Mouse (Mus musculus) spleen, adult 2 months (tissue): ENCODE measurements at regions not wholly inside any gene's neighbourhood (a gene's known extent, or its start where the extent isn't known, plus 50 kb on each side); places are given as distances from the start of the nearest gene placed in this dataset.

Experiments used
- DNase-seq, 2 experiments: peaks; one replicate each; pipeline versions ENCODE4 v3.0.0 to v3.0.0-alpha.2; 2012 to 2021; ENCODE audit warnings: low spot score in 2 of 2, low read depth in 1 of 2
- H3K27ac ChIP-seq: fragments of 200-500 bp; 2 replicates; pipeline ENCODE4 v1.5.1; 2012; ENCODE audit warnings: low read length, inconsistent platforms; ENCODE audit not compliant: insufficient read depth
- H3K27me3 ChIP-seq: fragments of 200-500 bp; 2 replicates; pipeline ENCODE4 v1.6.1; 2012; ENCODE audit warnings: mild to moderate bottlenecking, moderate library complexity, low read length, inconsistent platforms; ENCODE audit not compliant: control insufficient read depth, insufficient read depth
- H3K36me3 ChIP-seq: fragments of 200-500 bp; 2 replicates; pipeline ENCODE4 v1.6.1; 2012; ENCODE audit warnings: mild to moderate bottlenecking, low read length, inconsistent platforms; ENCODE audit not compliant: control insufficient read depth, insufficient read depth
- H3K4me1 ChIP-seq: fragments of 200-500 bp; 2 replicates; pipeline ENCODE4 v1.6.1; 2011; ENCODE audit warnings: inconsistent platforms; ENCODE audit not compliant: control insufficient read depth, insufficient read depth, insufficient read length
- H3K4me3 ChIP-seq: fragments of 200-500 bp; 2 replicates; pipeline ENCODE4 v1.5.1; 2011; ENCODE audit warnings: mild to moderate bottlenecking, inconsistent platforms; ENCODE audit not compliant: insufficient read depth, insufficient read length; ENCODE audit errors: extremely low read depth
- CTCF ChIP-seq: fragments of 200-500 bp; IDR thresholded peaks from 2 replicates; pipeline ENCODE4 v1.5.1; 2011; ENCODE audit warnings: mild to moderate bottlenecking, inconsistent platforms; ENCODE audit not compliant: insufficient read depth, insufficient read length, insufficient replicate concordance; ENCODE audit errors: extremely low read depth
- POLR2A ChIP-seq: fragments of 200-500 bp; IDR thresholded peaks from 2 replicates; pipeline ENCODE4 v1.6.1; 2011; ENCODE audit warnings: low read depth, low read length, inconsistent platforms
- WGBS: fragments of 180-500 bp; shearing (Covaris S2); methylation state at CpG from one replicate; pipeline ENCODE4 v1.1.7; 2018; 5-methylcytosine and 5-hydroxymethylcytosine counted together

DNA sequence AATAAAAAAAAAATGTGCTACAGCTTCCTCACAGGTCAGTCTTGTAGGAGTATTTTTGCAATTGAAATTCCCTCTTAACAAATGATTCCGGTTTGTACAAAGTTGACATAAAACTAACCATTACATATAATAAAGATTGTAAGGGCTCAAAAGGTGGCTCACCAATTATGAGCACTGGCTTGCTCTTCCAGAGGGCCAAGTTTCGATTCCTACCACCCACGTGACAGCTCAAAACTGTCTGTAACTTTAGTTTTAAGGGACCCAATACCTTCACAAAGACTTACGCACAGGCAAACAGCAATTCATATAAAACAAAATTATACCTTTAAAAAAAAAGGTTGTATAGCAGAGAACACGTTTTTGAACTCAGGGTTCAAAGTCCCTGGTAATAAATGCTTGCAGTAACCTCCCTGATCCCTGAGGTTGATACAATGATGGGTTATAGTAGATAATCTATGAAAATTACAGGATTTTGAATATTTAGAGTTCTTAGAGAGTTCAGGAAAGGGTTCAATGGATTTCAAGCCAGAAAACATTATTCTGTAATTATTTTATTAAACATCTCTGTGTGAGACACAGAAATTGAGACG is 193.7 kb downstream of the Sucnr1 start:
- H3K4me1 ChIP-seq = no peaks in the 10 kb centered on the region
- WGBS = 90% methylated on average over 6 of the region's 6 CpGs
- TF ChIP-seq CTCF (no peak), POLR2A (no peak)
- H3K36me3 ChIP-seq = no peaks in the 10 kb centered on the region
- H3K4me3 ChIP-seq = no peak overlapping the region
- no peaks in the 10 kb centered on the region for H3K27me3 ChIP-seq
- DNase-seq = no peak
- H3K27ac ChIP-seq = no peak overlapping the region

DNA sequence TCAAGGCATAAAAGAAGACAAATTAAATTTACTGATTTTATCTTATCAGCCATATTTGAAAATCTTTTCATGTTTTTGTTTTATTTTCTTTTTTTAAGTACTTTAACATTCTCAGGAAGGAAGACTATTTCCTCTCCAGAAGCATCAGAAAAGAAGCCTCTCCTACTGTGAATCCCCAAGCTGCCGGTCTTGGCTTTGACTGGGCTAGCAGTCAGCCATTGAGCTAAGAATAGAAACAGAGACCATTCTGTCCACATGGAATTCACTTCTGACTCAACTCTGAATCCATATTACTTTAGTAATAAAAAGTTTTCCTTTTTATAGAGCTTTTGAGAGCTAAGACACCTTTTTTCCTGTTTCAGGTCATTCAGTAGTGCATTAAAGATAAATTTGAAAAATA is 194.8 kb upstream of the Mbnl1 start:
- Histone ChIP-seq H3K4me3 (no peak overlapping the region), H3K27ac (no peak overlapping the region), H3K27me3 (no peaks in the 10 kb centered on the region), H3K36me3 (no peaks in the 10 kb centered on the region), H3K4me1 (no peaks in the 10 kb centered on the region)
- DNase-seq = no peak
- TF ChIP-seq CTCF (no peak), POLR2A (no peak)
- 77% methylated on average over 1 of the region's 1 CpGs for WGBS

DNA sequence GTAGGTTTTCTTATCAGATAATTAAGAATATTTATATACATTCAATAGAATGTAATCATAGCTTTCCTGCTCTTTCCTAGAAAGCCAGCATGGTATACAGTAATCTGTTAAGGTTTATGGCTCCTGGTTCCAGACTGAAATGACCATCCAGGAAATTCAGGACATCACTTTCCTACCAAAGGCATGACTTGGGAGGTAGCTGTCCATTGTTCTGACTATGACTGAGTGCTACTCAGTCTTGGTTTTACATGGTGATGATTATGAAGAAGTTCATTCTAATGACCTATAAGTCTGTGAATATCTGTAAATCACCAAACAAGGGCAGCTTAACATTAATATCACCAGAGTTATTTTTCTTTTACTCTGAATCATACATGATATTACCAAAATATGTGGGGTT is 191.4 kb upstream of the Mbnl1 start:
- H3K36me3 ChIP-seq = no peaks in the 10 kb centered on the region
- H3K4me1 ChIP-seq = no peaks in the 10 kb centered on the region
- DNase-seq = no peak
- no peaks in the 10 kb centered on the region for H3K27me3 ChIP-seq
- H3K27ac ChIP-seq = no peak overlapping the region
- TF ChIP-seq POLR2A = no peak
- TF ChIP-seq CTCF = no peak
- no peak overlapping the region for H3K4me3 ChIP-seq

DNA sequence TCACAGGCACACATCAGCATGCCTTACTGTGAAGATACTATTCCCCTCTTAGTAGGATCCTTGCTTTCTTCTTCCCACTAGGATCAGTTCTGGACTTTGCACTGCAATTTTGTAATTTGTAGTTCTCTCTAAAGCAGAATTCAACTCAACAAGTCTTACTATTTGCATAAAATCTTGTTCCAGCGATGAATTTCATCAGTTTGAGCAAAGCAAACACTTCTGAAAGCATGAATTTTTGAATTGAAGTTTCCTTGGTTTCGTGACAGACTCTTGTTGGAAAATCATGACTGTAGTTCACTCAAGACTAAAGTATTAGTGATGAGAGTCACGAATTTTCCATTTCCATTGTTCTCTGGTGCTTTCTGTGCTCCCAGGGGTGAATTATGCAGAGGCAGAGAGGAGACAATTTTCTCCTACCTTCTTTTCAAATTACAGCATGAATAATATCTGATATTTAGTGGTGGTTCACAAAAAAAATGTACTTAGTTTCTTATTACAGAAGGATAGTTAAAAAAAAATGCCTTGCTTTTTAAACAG is 190.6 kb upstream of the Mbnl1 start:
- no peak overlapping the region for H3K4me3 ChIP-seq
- no peak overlapping the region for H3K27ac ChIP-seq
- TF ChIP-seq POLR2A (no peak), CTCF (no peak)
- H3K4me1 ChIP-seq = no peaks in the 10 kb centered on the region
- no peaks in the 10 kb centered on the region for H3K27me3 ChIP-seq
- no peaks in the 10 kb centered on the region for H3K36me3 ChIP-seq
- WGBS = 78% methylated on average over 3 of the region's 3 CpGs
- no peak for DNase-seq

DNA sequence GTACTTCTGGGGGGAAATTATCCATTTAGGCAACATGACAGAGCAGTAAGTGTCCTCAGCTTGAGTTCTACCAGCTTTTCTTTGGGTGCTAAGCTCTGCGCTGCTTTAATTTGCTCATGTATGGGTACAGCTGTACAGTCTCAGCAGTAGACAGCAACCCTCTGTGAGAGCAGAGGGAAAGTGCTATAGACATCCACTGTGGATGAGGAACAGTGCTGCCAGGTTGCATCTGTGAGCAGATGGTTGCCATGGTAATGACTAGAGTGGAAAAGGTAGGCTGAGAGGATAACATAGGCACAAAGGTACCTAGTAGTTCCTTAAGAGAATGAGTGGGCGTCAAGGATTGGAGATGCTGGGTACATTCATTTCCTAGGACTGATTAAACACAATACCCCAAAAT is 180.5 kb upstream of the Mbnl1 start:
- DNase-seq = no peak
- Histone ChIP-seq H3K36me3 (no peaks in the 10 kb centered on the region), H3K27ac (no peak overlapping the region), H3K27me3 (no peaks in the 10 kb centered on the region), H3K4me3 (no peak overlapping the region), H3K4me1 (no peaks in the 10 kb centered on the region)
- TF ChIP-seq POLR2A (no peak), CTCF (no peak)
- 93% methylated on average over 2 of the region's 2 CpGs for WGBS

DNA sequence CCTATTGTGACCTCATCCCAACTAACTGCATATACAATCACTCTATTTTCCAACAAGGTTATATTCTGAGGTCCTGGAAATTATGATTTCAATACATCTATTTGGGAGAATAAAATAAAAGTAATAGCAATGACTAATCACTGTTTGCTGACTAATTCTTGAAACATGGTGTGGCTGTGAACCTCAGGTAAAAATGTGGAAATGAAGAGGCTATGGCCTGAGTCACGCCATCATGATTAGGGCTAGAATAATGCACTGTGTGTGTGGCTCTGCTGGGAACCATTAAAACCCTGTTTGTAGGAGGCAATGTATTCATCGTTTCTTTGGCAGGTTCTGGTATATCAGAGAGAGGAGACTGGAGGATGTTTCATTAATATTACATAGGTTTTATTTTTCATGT is 179.7 kb upstream of the Mbnl1 start:
- H3K36me3 ChIP-seq = no peaks in the 10 kb centered on the region
- 90% methylated on average over 2 of the region's 2 CpGs for WGBS
- no peaks in the 10 kb centered on the region for H3K4me1 ChIP-seq
- DNase-seq = no peak
- TF ChIP-seq CTCF = no peak
- H3K27ac ChIP-seq = no peak overlapping the region
- no peak overlapping the region for H3K4me3 ChIP-seq
- H3K27me3 ChIP-seq = no peaks in the 10 kb centered on the region

DNA sequence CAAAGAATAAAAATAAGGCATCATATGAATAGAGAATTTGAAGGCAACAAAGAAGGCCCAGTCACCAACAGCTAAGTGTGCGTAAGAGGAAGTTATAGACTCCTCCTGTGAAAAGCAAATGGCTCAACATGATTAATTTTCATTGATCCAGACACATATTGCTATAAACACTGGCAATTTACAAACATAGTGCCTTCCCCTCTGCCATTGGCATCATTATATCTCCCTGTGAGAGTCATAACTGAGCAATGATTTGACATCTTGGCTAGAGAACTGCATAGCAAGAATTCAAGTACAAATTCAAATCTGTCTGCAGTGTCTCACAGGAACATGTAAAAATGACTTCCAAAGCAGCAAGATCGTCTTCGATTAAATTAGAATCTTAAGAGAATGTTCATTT is 167.2 kb upstream of the Mbnl1 start:
- H3K27me3 ChIP-seq = no peaks in the 10 kb centered on the region
- H3K36me3 ChIP-seq = no peaks in the 10 kb centered on the region
- DNase-seq = no peak
- H3K27ac ChIP-seq = no peak overlapping the region
- no peak overlapping the region for H3K4me3 ChIP-seq
- WGBS = 90% methylated on average over 3 of the region's 3 CpGs
- TF ChIP-seq POLR2A (no peak), CTCF (no peak)
- H3K4me1 ChIP-seq = no peaks in the 10 kb centered on the region
